Mouse (Mus musculus): ENCODE measurements around the gene Josd1. TPM values are rescaled to one million over a fixed set of nuclear protein-coding genes. Genes with fewer than 3 reads are reported as not detected.

The Josd1 gene
- polyA plus RNA-seq, 2 experiments, result 21.1 to 38.7 TPM

GRCm38 (mm10) chr15:79706603-79707214 is 19.0 kb upstream of the Josd1 start:
- Histone ChIP-seq H3K27me3 (ENCODE audit: control insufficient read depth, insufficient read depth, low read length) (no peaks in the 10 kb centered on the region), H3K4me2 (replicated peaks; ENCODE audit: low read depth, low read length, severe bottlenecking) (no peak overlapping the region), H3K36me3 (ENCODE audit: control insufficient read depth, insufficient read depth, low read length) (peaks cover 55% of the 10 kb centered on the region), H3K4me3 (replicated peaks; ENCODE audit: low read length) (no peak overlapping the region), H3K9me3 (ENCODE audit: control insufficient read depth, low read length) (no peaks in the 10 kb centered on the region), H3K4me1 (ENCODE audit: control insufficient read depth, insufficient read depth, low read length) (no peaks in the 10 kb centered on the region), H3K27ac (replicated peaks; ENCODE audit: low read depth, low read length) (no peak overlapping the region), H3K9ac (ENCODE audit: low read depth, low read length, severe bottlenecking) (no peak overlapping the region)
- 90% methylated on average over 17 of the region's 17 CpGs for WGBS
- ATAC-seq (ENCODE audit: low FRiP score, low read depth) (no peak), DNase-seq (ENCODE audit: low spot score) (no peak)
- no peak for TF ChIP-seq POLR2A (IDR thresholded peaks at IDR 0.05; ENCODE audit: borderline replicate concordance, extremely low read depth, insufficient read depth, insufficient read length)

- ATAC-seq (ENCODE audit: low FRiP score, low read depth), result no peak
- peaks cover 6% of the 10 kb centered on the region for H3K4me1 ChIP-seq (ENCODE audit: control insufficient read depth, insufficient read depth, low read length)
- 74% methylated on average over 9 of the region's 9 CpGs for WGBS
- no peak overlapping the region for H3K27ac ChIP-seq (replicated peaks; ENCODE audit: low read depth, low read length)
- no peak overlapping the region for H3K4me2 ChIP-seq (replicated peaks; ENCODE audit: low read depth, low read length, severe bottlenecking)
- H3K4me3 ChIP-seq (replicated peaks; ENCODE audit: low read length), result no peak overlapping the region
- H3K36me3 ChIP-seq (ENCODE audit: control insufficient read depth, insufficient read depth, low read length), result peaks cover 19% of the 10 kb centered on the region
- H3K9me3 ChIP-seq (ENCODE audit: control insufficient read depth, low read length), result no peaks in the 10 kb centered on the region
- no peaks in the 10 kb centered on the region for H3K27me3 ChIP-seq (ENCODE audit: control insufficient read depth, insufficient read depth, low read length)
- no peak for TF ChIP-seq POLR2A (IDR thresholded peaks at IDR 0.05; ENCODE audit: borderline replicate concordance, extremely low read depth, insufficient read depth, insufficient read length)
- H3K9ac ChIP-seq (ENCODE audit: low read depth, low read length, severe bottlenecking), result no peak overlapping the region
- no peak for DNase-seq (ENCODE audit: low spot score)
These were observed 10.0 kb upstream of the Josd1 start for GRCm38 (mm10) chr15:79697558-79698187.

- Histone ChIP-seq H3K27ac (replicated peaks; ENCODE audit: low read depth, low read length) (no peak overlapping the region), H3K4me2 (replicated peaks; ENCODE audit: low read depth, low read length, severe bottlenecking) (no peak overlapping the region), H3K4me1 (ENCODE audit: control insufficient read depth, insufficient read depth, low read length) (peaks cover 11% of the 10 kb centered on the region), H3K27me3 (ENCODE audit: control insufficient read depth, insufficient read depth, low read length) (no peaks in the 10 kb centered on the region), H3K4me3 (replicated peaks; ENCODE audit: low read length) (no peak overlapping the region), H3K36me3 (ENCODE audit: control insufficient read depth, insufficient read depth, low read length) (peaks cover 19% of the 10 kb centered on the region), H3K9me3 (ENCODE audit: control insufficient read depth, low read length) (no peaks in the 10 kb centered on the region), H3K9ac (ENCODE audit: low read depth, low read length, severe bottlenecking) (no peak overlapping the region)
- WGBS, result 84% methylated on average over 6 of the region's 6 CpGs
- ATAC-seq (ENCODE audit: low FRiP score, low read depth), result no peak
- TF ChIP-seq POLR2A (IDR thresholded peaks at IDR 0.05; ENCODE audit: borderline replicate concordance, extremely low read depth, insufficient read depth, insufficient read length), result no peak
- DNase-seq (ENCODE audit: low spot score), result no peak
These were observed 9.3 kb upstream of the Josd1 start for GRCm38 (mm10) chr15:79697011-79697410.

- no peak overlapping the region for H3K9ac ChIP-seq (ENCODE audit: low read depth, low read length, severe bottlenecking)
- ATAC-seq (ENCODE audit: low FRiP score, low read depth), result no peak
- no peak for DNase-seq (ENCODE audit: low spot score)
- H3K4me1 ChIP-seq (ENCODE audit: control insufficient read depth, insufficient read depth, low read length), result peaks cover 17% of the 10 kb centered on the region
- no peak for TF ChIP-seq POLR2A (IDR thresholded peaks at IDR 0.05; ENCODE audit: borderline replicate concordance, extremely low read depth, insufficient read depth, insufficient read length)
- WGBS, result 86% methylated on average over 2 of the region's 2 CpGs
- H3K9me3 ChIP-seq (ENCODE audit: control insufficient read depth, low read length), result no peaks in the 10 kb centered on the region
- H3K4me3 ChIP-seq (replicated peaks; ENCODE audit: low read length), result no peak overlapping the region
- peaks cover 19% of the 10 kb centered on the region for H3K36me3 ChIP-seq (ENCODE audit: control insufficient read depth, insufficient read depth, low read length)
- H3K27me3 ChIP-seq (ENCODE audit: control insufficient read depth, insufficient read depth, low read length), result no peaks in the 10 kb centered on the region
- no peak overlapping the region for H3K4me2 ChIP-seq (replicated peaks; ENCODE audit: low read depth, low read length, severe bottlenecking)
- H3K27ac ChIP-seq (replicated peaks; ENCODE audit: low read depth, low read length), result no peak overlapping the region
These were observed 8.8 kb upstream of the Josd1 start for GRCm38 (mm10) chr15:79696508-79696907.

GRCm38 (mm10) chr15:79695516-79695915 is 7.8 kb upstream of the Josd1 start:
- DNase-seq (ENCODE audit: low spot score), result no peak
- peaks cover 19% of the 10 kb centered on the region for H3K36me3 ChIP-seq (ENCODE audit: control insufficient read depth, insufficient read depth, low read length)
- ATAC-seq (ENCODE audit: low FRiP score, low read depth), result no peak
- H3K27ac ChIP-seq (replicated peaks; ENCODE audit: low read depth, low read length), result no peak overlapping the region
- 69% methylated on average over 3 of the region's 3 CpGs for WGBS
- H3K4me3 ChIP-seq (replicated peaks; ENCODE audit: low read length), result no peak overlapping the region
- no peak overlapping the region for H3K9ac ChIP-seq (ENCODE audit: low read depth, low read length, severe bottlenecking)
- H3K9me3 ChIP-seq (ENCODE audit: control insufficient read depth, low read length), result no peaks in the 10 kb centered on the region
- H3K27me3 ChIP-seq (ENCODE audit: control insufficient read depth, insufficient read depth, low read length), result no peaks in the 10 kb centered on the region
- no peak overlapping the region for H3K4me2 ChIP-seq (replicated peaks; ENCODE audit: low read depth, low read length, severe bottlenecking)
- peaks cover 17% of the 10 kb centered on the region for H3K4me1 ChIP-seq (ENCODE audit: control insufficient read depth, insufficient read depth, low read length)
- TF ChIP-seq POLR2A (IDR thresholded peaks at IDR 0.05; ENCODE audit: borderline replicate concordance, extremely low read depth, insufficient read depth, insufficient read length), result no peak
